Mouse (Mus musculus) kidney, postnatal 0 days (tissue): Measurements from ENCODE around the gene Scml4. TPM values are rescaled to one million over a fixed set of nuclear protein-coding genes. Genes with fewer than 3 reads are reported as not detected.
A peak's percentile ranks its signal among the peaks of the same experiment; 100 is the strongest.

Source experiments
- ATAC-seq: fragments of 200-750 bp; cut with Nextera tagmentation; replicated peaks from 2 replicates; pipeline ENCODE4 v1.8.0; 2017; ENCODE audit warnings: low read depth, moderate number of reproducible peaks, moderate TSS enrichment, moderate library complexity; ENCODE audit not compliant: low FRiP score
- DNase-seq: peaks from one replicate; pipeline ENCODE4 v3.0.0-alpha.2; 2016; ENCODE audit warnings: low spot score
- H3K27ac ChIP-seq: fragments of 300-500 bp; sonication (generic); 2 replicates; pipeline ENCODE4 v1.5.1; 2014; ENCODE audit warnings: mild to moderate bottlenecking
- H3K27me3 ChIP-seq: fragments of 300-500 bp; sonication (generic); 2 replicates; pipeline ENCODE4 v1.6.1; 2014; ENCODE audit warnings: low read length, mixed read lengths; ENCODE audit not compliant: insufficient read depth
- H3K36me3 ChIP-seq: fragments of 300-500 bp; sonication (generic); 2 replicates; pipeline ENCODE4 v1.6.1; 2014; ENCODE audit warnings: low read length, mixed read lengths; ENCODE audit not compliant: insufficient read depth
- H3K4me1 ChIP-seq: fragments of 300-500 bp; sonication (generic); replicated peaks from 2 replicates; pipeline ENCODE4 v1.6.1; 2014; ENCODE audit warnings: antibody characterized with exemption, low read length, mixed read lengths; ENCODE audit not compliant: insufficient read depth
- H3K4me2 ChIP-seq: fragments of 300-500 bp; sonication (generic); 2 replicates; pipeline ENCODE4 v1.6.1; 2014; ENCODE audit warnings: mild to moderate bottlenecking, low read length, moderate library complexity, mixed read lengths
- H3K4me3 ChIP-seq: fragments of 300-500 bp; sonication (generic); replicated peaks from 2 replicates; pipeline ENCODE4 v1.5.1; 2014; ENCODE audit warnings: low read depth, low read length
- H3K9ac ChIP-seq: fragments of 300-500 bp; sonication (generic); 2 replicates; pipeline ENCODE4 v1.6.1; 2014; ENCODE audit warnings: low read depth, low read length
- H3K9me3 ChIP-seq: fragments of 300-500 bp; sonication (generic); replicated peaks from 2 replicates; pipeline ENCODE4 v1.6.1; 2016; ENCODE audit warnings: low read length, inconsistent platforms, mixed read lengths
- CTCF ChIP-seq: IDR thresholded peaks from 2 replicates; pipeline ENCODE4 v1.5.1; 2016; ENCODE audit warnings: antibody characterized with exemption, low read depth, mild to moderate bottlenecking, moderate library complexity
- WGBS: fragments of 180-500 bp; shearing (Covaris S2); extraction: QIAGEN DNeasy Blood & Tissue Kit; methylation state at CpG from one replicate; pipeline ENCODE4 v1.1.7; 2014; 5-methylcytosine and 5-hydroxymethylcytosine counted together
- polyA plus RNA-seq: library from polyadenylated mRNA; unstranded; fragments of >200 nt; fragmentation: Nextera tagmentation; extraction: Ambion mirVana; gene quantifications from 2 replicates; pipeline ENCODE4 v1.2.1, GENCODE M21; 2015

The Scml4 gene
- polyA plus RNA-seq, 1 experiment from 2014 or later, result 2.0 TPM

DNA sequence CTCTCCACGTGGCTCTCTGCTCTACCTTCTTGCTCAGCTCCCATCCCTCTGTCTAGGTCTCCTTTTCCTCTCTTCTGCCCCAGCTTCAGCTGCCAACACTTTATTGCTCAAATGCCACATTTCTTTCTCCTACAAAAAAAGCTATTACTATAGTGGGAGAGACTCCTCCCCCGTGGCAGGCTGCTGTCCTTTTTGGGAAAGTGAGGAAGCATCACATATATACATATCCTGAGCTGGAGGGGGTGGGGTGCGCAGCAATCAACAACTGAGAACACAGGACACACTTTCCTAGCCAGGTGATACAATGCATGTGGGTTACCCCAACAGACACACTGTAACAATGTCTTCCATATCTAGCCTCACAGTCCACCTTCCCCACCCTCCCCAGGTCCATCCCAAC lies 118.2 kb downstream of the Scml4 start:
- no peak overlapping the region for H3K4me2 ChIP-seq
- no peak overlapping the region for H3K9ac ChIP-seq
- H3K36me3 ChIP-seq, result no peaks in the 10 kb centered on the region
- ATAC-seq, result no peak
- whole genome bisulfite sequencing, result 65% methylated on average over 3 of the region's 3 CpGs
- no peak for DNase-seq
- no peaks in the 10 kb centered on the region for H3K27me3 ChIP-seq
- TF ChIP-seq CTCF, result no peak
- peaks cover 6% of the 10 kb centered on the region for H3K4me1 ChIP-seq
- H3K4me3 ChIP-seq, result no peak overlapping the region
- H3K27ac ChIP-seq, result no peak overlapping the region
- H3K9me3 ChIP-seq, result no peaks in the 10 kb centered on the region

GRCm38 (mm10) chr10:42980999-42981757 lies 121.0 kb downstream of the Scml4 start:
- WGBS, result 48% methylated on average over 7 of the region's 7 CpGs

DNA sequence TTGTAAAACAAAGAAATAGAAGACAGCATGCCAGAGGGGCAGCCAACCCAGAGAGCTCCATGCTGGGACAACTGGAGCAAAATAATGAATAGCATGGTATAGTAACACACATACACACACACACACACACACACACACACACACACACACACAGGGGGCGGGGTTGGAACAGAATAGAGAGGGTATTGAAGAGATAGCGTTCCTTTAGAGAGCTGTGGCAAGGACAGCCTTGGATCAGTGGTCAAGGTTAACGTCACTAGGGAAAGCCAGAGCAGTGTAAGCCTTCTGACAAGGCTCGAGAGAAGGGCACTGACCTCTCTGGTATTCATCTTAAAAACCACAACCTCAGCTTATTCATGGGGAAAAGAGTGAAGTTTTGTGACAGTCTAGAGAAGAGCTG lies 124.7 kb downstream of the Scml4 start:
- no peaks in the 10 kb centered on the region for H3K27me3 ChIP-seq
- WGBS, result 52% methylated on average over 4 of the region's 4 CpGs
- ATAC-seq (no peak), DNase-seq (no peak)
- no peak for TF ChIP-seq CTCF
- H3K4me2 ChIP-seq, result no peak overlapping the region
- H3K4me3 ChIP-seq, result no peak overlapping the region
- H3K9ac ChIP-seq, result no peak overlapping the region
- H3K36me3 ChIP-seq, result no peaks in the 10 kb centered on the region
- H3K4me1 ChIP-seq, result no peaks in the 10 kb centered on the region; the same call in 1 of the 2 replicates
- H3K9me3 ChIP-seq, result no peaks in the 10 kb centered on the region
- H3K27ac ChIP-seq, result no peak overlapping the region

More at GRCm38 (mm10) chr10:42980999-42981757, 121.0 kb downstream of the Scml4 start:
- H3K4me3 ChIP-seq, result no peak overlapping the region
- no peaks in the 10 kb centered on the region for H3K36me3 ChIP-seq
- H3K9me3 ChIP-seq, result no peaks in the 10 kb centered on the region
- DNase-seq (peak; percentile 81), ATAC-seq (no peak)
- TF ChIP-seq CTCF, result peak; percentile 50
- no peak overlapping the region for H3K4me2 ChIP-seq
- no peaks in the 10 kb centered on the region for H3K4me1 ChIP-seq
- no peak overlapping the region for H3K27ac ChIP-seq
- H3K9ac ChIP-seq, result no peak overlapping the region
- H3K27me3 ChIP-seq, result no peaks in the 10 kb centered on the region

GRCm38 (mm10) chr10:42987594-42988052 lies 127.5 kb downstream of the Scml4 start:
- TF ChIP-seq CTCF, result peak; percentile 79
- H3K4me3 ChIP-seq, result no peak overlapping the region
- H3K4me2 ChIP-seq, result no peak overlapping the region
- H3K9me3 ChIP-seq, result no peaks in the 10 kb centered on the region
- DNase-seq (peak; percentile 85), ATAC-seq (peak; percentile 55; the same call in 1 of the 2 replicates)
- no peaks in the 10 kb centered on the region for H3K36me3 ChIP-seq
- H3K4me1 ChIP-seq, result no peaks in the 10 kb centered on the region; the same call in 1 of the 2 replicates
- H3K27ac ChIP-seq, result no peak overlapping the region
- H3K27me3 ChIP-seq, result no peaks in the 10 kb centered on the region
- 16% methylated on average over 6 of the region's 6 CpGs for WGBS
- H3K9ac ChIP-seq, result no peak overlapping the region

- Histone ChIP-seq H3K36me3 (no peaks in the 10 kb centered on the region), H3K9me3 (no peaks in the 10 kb centered on the region), H3K27me3 (no peaks in the 10 kb centered on the region), H3K4me1 (peaks cover under 1% of the 10 kb centered on the region; the same call in 1 of the 2 replicates), H3K9ac (no peak overlapping the region), H3K27ac (no peak overlapping the region), H3K4me3 (no peak overlapping the region), H3K4me2 (no peak overlapping the region)
- ATAC-seq (no peak), DNase-seq (no peak)
- 63% methylated on average over 15 of the region's 15 CpGs for WGBS
- TF ChIP-seq CTCF, result no peak
Observed at GRCm38 (mm10) chr10:42988627-42989026, 128.5 kb downstream of the Scml4 start.

DNA sequence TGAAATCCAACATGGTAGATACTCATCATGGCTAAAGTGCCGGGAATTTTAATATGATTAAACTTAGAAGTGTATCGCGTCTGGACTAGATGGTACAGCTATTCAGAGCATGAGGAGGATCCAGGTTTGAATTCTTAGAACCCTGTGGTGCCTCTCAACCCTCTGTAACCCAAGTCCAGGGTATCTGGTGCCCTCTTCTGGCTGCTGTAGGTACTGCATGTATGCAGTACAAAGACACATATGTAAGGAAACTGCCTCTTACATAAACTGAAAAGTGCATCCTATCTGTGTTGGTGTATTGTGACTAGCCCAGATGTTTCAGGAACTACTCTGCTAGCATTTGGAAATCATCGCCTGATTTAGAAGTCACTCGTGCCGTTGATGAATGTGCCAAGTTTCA lies 129.7 kb downstream of the Scml4 start:
- Histone ChIP-seq H3K4me2 (no peak overlapping the region), H3K9ac (no peak overlapping the region), H3K9me3 (no peaks in the 10 kb centered on the region), H3K27ac (no peak overlapping the region), H3K4me3 (no peak overlapping the region), H3K36me3 (no peaks in the 10 kb centered on the region), H3K27me3 (no peaks in the 10 kb centered on the region), H3K4me1 (peaks cover 14% of the 10 kb centered on the region)
- 0 out of 2 replicates have a peak, but pooled peaks have one; percentile 14 for ATAC-seq
- 40% methylated on average over 6 of the region's 6 CpGs for WGBS
- peak; percentile 77 for DNase-seq
- TF ChIP-seq CTCF, result peak; percentile 96
